Mouse (Mus musculus) spleen, adult 2 months (tissue): Measurements from ENCODE around the gene Rptor.

Experiments used
- CTCF ChIP-seq: fragments of 200-500 bp; IDR thresholded peaks from 2 replicates; pipeline ENCODE4 v1.5.1; 2011; ENCODE audit warnings: mild to moderate bottlenecking, inconsistent platforms; ENCODE audit not compliant: insufficient read depth, insufficient read length, insufficient replicate concordance; ENCODE audit errors: extremely low read depth
- POLR2A ChIP-seq: fragments of 200-500 bp; IDR thresholded peaks from 2 replicates; pipeline ENCODE4 v1.6.1; 2011; ENCODE audit warnings: low read depth, low read length, inconsistent platforms

- no peak for TF ChIP-seq POLR2A
- no peak for TF ChIP-seq CTCF
Observed at GRCm38 (mm10) chr11:119863421-119863821, 260.7 kb downstream of the Rptor start.
